Mouse (Mus musculus): ENCODE results near the gene Rbm31y. TPM values are rescaled to one million over a fixed set of nuclear protein-coding genes. Genes with fewer than 3 reads are reported as not detected.
"Not testable (repeated sequence)": the region's sequence is repeated elsewhere in the genome, so short reads cannot be mapped to it uniquely, and the experiment has no call there.

Gene Rbm31y
- not detected in 2 replicates for polyA plus RNA-seq (2015; fragmentation: Nextera tagmentation; extraction: Ambion mirVana)

GRCm38 (mm10) chrY:17400461-17400860 is at the start of gene Rbm31y:
TSS of gene Rbm31y (plus strand) at chrY:17400761.
- H3K9ac ChIP-seq; H3K4me1 ChIP-seq; H3K4me2 ChIP-seq; H3K4me3 ChIP-seq; H3K9me3 ChIP-seq; H3K36me3 ChIP-seq; ATAC-seq (ENCODE audit: insufficient number of reproducible peaks, insufficient read depth, low FRiP score, low TSS enrichment, low read depth); H3K27ac ChIP-seq; H3K27me3 ChIP-seq: not testable (repeated sequence)
- WGBS, result no CpG with 5 or more reads among the region's 11 CpGs

All from embryonic facial prominence, embryonic 13.5 days (tissue).